Mouse (Mus musculus): ENCODE measurements around the gene Ocrl. TPM values are rescaled to one million over a fixed set of nuclear protein-coding genes. Genes with fewer than 3 reads are reported as not detected.

Gene Ocrl
- polyA plus RNA-seq, 1 experiment from 2014 or later: 16.4 TPM

DNA sequence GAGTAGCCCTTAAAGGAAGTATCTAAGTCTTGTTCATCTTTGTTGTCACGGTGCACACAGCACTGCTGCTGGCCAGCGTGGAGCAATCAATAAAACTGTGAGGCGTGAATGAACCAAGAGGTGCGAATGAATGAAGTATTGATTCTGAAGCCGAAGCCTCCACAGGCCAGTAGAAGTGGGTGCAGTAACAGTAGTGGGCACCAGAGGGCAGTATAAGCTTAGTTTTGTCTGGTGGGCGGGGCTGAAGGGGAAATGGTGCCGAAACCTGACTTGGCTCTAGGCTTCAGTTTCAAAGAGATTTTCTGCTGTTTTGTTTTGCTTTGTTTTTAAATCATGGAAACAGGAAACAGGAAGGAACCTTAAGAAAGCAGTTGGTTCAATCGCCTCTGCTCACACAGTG lies 80.4 kb downstream of the Ocrl start:
- Histone ChIP-seq H3K27me3 (ENCODE audit: low read depth, poor library complexity, severe bottlenecking) (peaks cover 14% of the 10 kb centered on the region), H3K9me3 (replicated peaks) (no peaks in the 10 kb centered on the region), H3K36me3 (no peaks in the 10 kb centered on the region), H3K4me3 (no peak overlapping the region), H3K27ac (replicated peaks) (no peak overlapping the region), H3K4me1 (no peaks in the 10 kb centered on the region)
- 21% methylated on average over 8 of the region's 8 CpGs for WGBS
- DNase-seq (ENCODE audit: low spot score): peak; percentile 73

DNA sequence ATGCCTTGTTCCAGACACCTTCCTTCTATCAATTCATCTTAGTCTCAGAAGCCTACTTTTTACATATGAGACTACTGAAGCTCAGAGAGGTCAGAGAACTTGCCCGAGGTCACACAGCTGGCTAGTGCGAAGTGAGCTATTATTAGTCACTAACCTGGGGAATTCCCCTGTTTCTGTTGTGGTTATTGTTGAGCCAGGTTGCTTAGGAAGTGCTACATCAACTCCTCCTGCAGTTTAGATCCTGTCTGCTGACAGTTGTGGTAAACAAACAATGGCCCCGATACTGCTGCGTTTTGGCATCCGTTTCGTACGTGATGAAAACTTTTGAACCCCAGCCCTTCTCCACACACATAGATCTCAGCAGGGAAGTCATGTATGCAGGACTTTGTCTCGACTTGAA lies 86.2 kb downstream of the Ocrl start:
- H3K36me3 ChIP-seq: no peaks in the 10 kb centered on the region
- no peaks in the 10 kb centered on the region for H3K4me1 ChIP-seq
- no peak overlapping the region for H3K27ac ChIP-seq (replicated peaks)
- no peak for DNase-seq (ENCODE audit: low spot score)
- no peak overlapping the region for H3K4me3 ChIP-seq
- peaks cover 8% of the 10 kb centered on the region for H3K27me3 ChIP-seq (ENCODE audit: low read depth, poor library complexity, severe bottlenecking)
- H3K9me3 ChIP-seq (replicated peaks): no peaks in the 10 kb centered on the region; the same call in 1 of the 2 replicates
- WGBS: 89% methylated on average over 8 of the region's 8 CpGs

DNA sequence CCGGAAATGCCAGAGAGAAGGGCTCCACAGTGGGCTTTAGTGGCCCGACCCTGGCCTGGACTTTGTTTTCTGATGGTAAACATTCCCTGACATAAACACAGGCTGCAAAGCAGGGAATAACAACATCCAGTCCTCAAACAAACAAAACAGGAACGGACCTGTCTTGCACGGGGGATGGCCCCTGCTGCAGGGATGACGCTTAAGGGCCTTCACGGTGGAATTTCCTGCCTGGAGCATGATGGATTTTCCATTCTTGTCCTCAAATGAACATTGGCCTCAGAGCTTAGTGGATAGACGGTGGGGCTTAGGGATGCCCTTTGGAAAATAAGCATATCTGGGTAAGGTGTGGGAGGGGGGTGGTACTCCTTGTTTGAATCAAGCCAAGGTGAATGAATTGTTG lies 89.0 kb downstream of the Ocrl start:
- Histone ChIP-seq H3K4me3 (no peak overlapping the region), H3K9me3 (replicated peaks) (no peaks in the 10 kb centered on the region; the same call in 1 of the 2 replicates), H3K36me3 (no peaks in the 10 kb centered on the region), H3K27me3 (ENCODE audit: low read depth, poor library complexity, severe bottlenecking) (no peaks in the 10 kb centered on the region; the same call in 1 of the 2 replicates), H3K27ac (replicated peaks) (no peak overlapping the region), H3K4me1 (peaks cover 4% of the 10 kb centered on the region)
- no peak for DNase-seq (ENCODE audit: low spot score)
- WGBS: 88% methylated on average over 7 of the region's 7 CpGs

DNA sequence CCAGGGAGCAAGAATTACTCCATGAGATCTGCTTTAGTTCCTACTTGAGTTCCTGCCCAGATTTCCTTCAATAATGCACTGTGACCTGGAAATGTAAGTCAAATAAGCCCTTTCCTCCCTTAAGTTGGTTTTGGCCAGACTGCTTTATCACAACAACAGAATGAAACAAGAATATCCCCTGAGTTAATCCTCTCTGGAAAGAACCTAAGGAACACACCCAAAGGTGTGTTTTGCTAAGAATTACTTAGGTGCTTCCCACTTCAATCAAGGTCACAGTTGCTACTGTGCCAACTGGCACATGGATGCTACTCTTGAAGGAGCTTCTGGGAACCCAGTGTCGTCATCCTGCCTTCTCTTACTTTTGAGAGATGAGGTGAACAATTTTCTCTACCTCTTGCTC lies 92.6 kb downstream of the Ocrl start:
- no peak for DNase-seq (ENCODE audit: low spot score)
- WGBS: 81% methylated on average over 1 of the region's 1 CpGs
- H3K36me3 ChIP-seq: no peaks in the 10 kb centered on the region
- no peak overlapping the region for H3K4me3 ChIP-seq
- no peaks in the 10 kb centered on the region; the same call in 1 of the 2 replicates for H3K27me3 ChIP-seq (ENCODE audit: low read depth, poor library complexity, severe bottlenecking)
- no peak overlapping the region for H3K27ac ChIP-seq (replicated peaks)
- no peaks in the 10 kb centered on the region; the same call in 1 of the 2 replicates for H3K9me3 ChIP-seq (replicated peaks)
- H3K4me1 ChIP-seq: peaks cover 8% of the 10 kb centered on the region

DNA sequence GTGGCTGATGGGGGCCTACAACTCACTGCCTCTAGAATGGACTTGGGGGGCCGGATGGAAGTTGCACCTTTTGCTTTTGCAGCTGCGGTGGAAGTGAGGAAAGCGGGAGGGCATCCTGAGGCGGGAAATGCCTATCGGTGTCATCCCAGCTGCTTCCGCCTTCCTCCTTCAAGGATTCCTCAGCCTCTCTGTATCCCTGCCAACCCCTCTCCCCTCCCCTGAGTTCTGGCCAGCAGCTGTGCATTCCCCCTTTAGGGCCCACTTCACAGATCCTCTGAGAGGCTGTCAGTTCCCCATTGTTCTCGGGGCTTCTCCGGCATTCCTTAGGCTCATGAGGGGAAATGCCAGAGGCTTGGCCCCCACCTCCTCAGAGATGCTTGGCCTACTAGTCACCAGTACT lies 93.9 kb downstream of the Ocrl start:
- Histone ChIP-seq H3K27me3 (ENCODE audit: low read depth, poor library complexity, severe bottlenecking) (peaks cover under 1% of the 10 kb centered on the region; the same call in 1 of the 2 replicates), H3K9me3 (replicated peaks) (no peaks in the 10 kb centered on the region; the same call in 1 of the 2 replicates), H3K27ac (replicated peaks) (no peak overlapping the region), H3K4me1 (peaks cover 8% of the 10 kb centered on the region), H3K36me3 (no peaks in the 10 kb centered on the region), H3K4me3 (no peak overlapping the region)
- 58% methylated on average over 8 of the region's 8 CpGs for WGBS
- peak; percentile 30 for DNase-seq (ENCODE audit: low spot score)

DNA sequence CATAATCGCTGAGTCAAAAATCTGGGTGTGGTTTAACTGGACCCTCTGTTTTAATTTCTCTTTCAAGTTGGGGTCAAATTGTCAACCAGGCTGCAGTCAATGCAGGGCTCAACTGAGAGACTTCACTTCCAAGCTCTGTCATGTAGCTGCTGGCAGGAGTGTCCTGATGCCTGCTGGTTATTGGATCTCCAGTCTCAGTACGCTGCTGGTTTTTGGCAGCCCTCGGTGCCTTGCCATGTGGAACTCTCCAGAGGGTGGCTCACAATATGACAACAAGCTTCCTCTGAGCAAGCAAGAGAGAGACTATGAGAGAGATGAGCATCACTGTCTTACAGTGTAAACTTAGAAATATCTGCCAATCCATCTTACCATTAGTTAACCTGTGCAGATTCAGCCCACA lies 99.5 kb downstream of the Ocrl start:
- peaks cover 42% of the 10 kb centered on the region for H3K27me3 ChIP-seq (ENCODE audit: low read depth, poor library complexity, severe bottlenecking)
- no peak overlapping the region for H3K4me3 ChIP-seq
- no peak overlapping the region for H3K27ac ChIP-seq (replicated peaks)
- H3K4me1 ChIP-seq: peaks cover 16% of the 10 kb centered on the region
- H3K36me3 ChIP-seq: no peaks in the 10 kb centered on the region
- H3K9me3 ChIP-seq (replicated peaks): no peaks in the 10 kb centered on the region
- WGBS: 92% methylated on average over 3 of the region's 3 CpGs
- no peak for DNase-seq (ENCODE audit: low spot score)

Other genes starting within 250 kb of the Ocrl start
- gene Smarca1, start 19.4 kb upstream of the Ocrl start, polyA plus RNA-seq (2016; fragmentation: Nextera tagmentation; extraction: Ambion mirVana): 15.8 and 20.1 TPM in 2 replicates
- 4.1 and 5.2 TPM in 2 replicates for gene Apln, start 122.5 kb downstream of the Ocrl start, polyA plus RNA-seq (2016; fragmentation: Nextera tagmentation; extraction: Ambion mirVana)
- 1.9 and 2.2 TPM in 2 replicates for gene Xpnpep2, start 196.3 kb downstream of the Ocrl start, polyA plus RNA-seq (2016; fragmentation: Nextera tagmentation; extraction: Ambion mirVana)
- 1.3 and 1.5 TPM in 2 replicates for gene Sash3, start 234.0 kb downstream of the Ocrl start, polyA plus RNA-seq (2016; fragmentation: Nextera tagmentation; extraction: Ambion mirVana)

Measured in midbrain, embryonic 10.5 days (tissue).